Mouse (Mus musculus) gastrocnemius, postnatal 4 days (tissue): Measurements from ENCODE around the gene Cnih1. TPM values are rescaled to one million over a fixed set of nuclear protein-coding genes. Genes with fewer than 3 reads are reported as not detected.
A peak's percentile ranks its signal among the peaks of the same experiment; 100 is the strongest.
"Not testable (repeated sequence)": the region's sequence is repeated elsewhere in the genome, so short reads cannot be mapped to it uniquely, and the experiment has no call there.

Experiments used
- DNase-seq, 2 experiments: peaks; one replicate each; pipeline ENCODE4 v3.0.0; 2021 to 2022; ENCODE audit warnings: low spot score in 2 of 2, mixed read lengths in 2 of 2
- long read RNA-seq, 2 experiments: library from polyadenylated mRNA; stranded (forward); transcript quantifications; one replicate each; pipeline ENCODE4 v2.0.0; 2021
- total RNA-seq, 2 experiments: library from RNA; stranded (reverse); gene quantifications; 2 replicates each; pipeline ENCODE4 v1.2.3; 2021

The Cnih1 gene
- 10 to 100 TPM; 74.7 to 75.5 TPM for total RNA-seq
- long read RNA-seq, experiment 1, transcript Cnih1-201 (5 exons, 1,538 nt): major isoform, 81 of 83 reads
- long read RNA-seq, experiment 1, partial matches to known transcripts: 0 of 83 reads
- long read RNA-seq, experiment 1, other reads (novel, unspliced or antisense): 2 of 83 reads
- long read RNA-seq, experiment 2, transcript Cnih1-201 (5 exons, 1,538 nt): major isoform, 87 of 89 reads
- long read RNA-seq, experiment 2, partial matches to known transcripts: 0 of 89 reads
- long read RNA-seq, experiment 2, other reads (novel, unspliced or antisense): 2 of 89 reads

DNA sequence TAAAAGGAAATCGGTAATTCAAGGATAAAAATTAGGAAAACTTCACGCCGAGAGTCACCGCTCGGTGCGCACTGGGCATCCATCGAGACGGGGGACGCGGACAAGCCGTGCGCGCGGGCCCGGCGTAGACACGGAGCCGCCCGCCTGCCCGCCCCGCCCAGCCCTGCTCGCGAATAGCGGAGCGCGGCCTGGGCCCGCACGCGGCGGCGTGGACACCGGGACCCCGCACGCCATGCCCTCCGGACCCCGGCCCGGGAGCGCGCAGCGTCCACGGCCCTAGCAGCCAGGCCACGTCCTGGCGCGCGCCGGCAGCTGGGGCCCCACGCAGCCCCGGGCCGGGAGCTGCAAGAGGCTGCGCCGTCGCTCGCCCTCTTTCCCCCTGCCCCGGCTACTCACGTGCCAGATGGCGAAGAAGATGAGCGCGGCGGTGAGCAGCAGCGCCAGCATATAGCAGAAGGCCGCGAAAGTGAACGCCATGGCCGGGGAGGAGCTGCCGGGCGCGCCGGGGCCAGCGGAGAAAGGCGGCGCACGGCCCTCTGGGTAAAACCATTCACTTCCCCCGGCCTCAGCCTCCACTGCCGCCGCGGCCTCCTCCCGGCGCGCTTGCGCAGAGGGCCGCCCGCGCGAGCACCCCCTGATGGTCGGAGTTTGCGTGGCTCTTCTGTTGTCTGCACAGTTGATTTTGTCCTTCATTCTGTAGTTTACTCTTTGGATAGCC, at the start of gene Cnih1:
TSS of gene Cnih1 (minus strand) at position 625 of the 718 bp plus-strand sequence.
- peak; percentile 89 for DNase-seq

DNA sequence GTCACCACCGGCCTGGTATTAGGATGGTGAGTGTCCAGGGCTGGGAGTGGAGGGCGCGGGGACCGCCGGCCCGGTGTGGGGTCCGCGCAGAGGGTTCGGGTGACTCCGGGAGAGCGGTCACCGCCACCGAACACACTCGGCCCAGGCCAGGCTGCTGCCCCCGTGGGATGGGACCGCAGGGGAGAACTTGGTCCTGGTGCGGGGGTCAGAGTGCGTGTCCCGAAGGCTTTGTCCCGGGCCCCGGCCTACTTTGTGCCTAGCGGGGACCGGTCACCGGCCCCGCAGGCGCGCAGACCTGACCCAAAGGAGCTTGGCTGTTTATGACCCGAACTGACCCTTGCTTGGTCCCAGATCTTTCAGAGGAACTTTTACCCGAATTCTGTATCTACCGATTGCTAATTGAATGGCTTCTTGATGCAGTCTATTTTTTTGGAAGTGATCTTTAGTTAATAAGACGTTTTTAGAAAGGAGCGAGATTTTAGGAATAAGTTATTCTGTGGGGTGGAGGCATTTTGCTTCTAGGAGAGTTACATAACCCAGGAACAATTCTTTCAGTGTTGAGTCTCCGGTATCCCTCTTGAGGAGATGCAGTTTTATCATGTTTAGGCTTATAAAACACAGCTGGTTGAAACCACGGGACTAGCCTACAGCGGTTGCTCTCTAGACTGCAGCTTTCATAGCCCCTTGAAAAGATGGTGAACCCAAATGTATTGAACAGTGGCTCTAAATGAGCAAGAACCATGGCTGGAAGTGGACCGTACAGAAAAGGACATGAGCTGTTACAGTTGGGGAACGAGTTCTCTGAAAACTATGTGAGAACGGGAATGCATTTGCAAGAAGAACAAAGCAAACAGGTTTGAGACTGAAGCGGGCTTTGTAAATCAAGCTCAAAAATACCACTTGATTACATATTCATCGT, 44.4 kb upstream of the Cnih1 start:
- DNase-seq: peak; percentile 45 to 56

DNA sequence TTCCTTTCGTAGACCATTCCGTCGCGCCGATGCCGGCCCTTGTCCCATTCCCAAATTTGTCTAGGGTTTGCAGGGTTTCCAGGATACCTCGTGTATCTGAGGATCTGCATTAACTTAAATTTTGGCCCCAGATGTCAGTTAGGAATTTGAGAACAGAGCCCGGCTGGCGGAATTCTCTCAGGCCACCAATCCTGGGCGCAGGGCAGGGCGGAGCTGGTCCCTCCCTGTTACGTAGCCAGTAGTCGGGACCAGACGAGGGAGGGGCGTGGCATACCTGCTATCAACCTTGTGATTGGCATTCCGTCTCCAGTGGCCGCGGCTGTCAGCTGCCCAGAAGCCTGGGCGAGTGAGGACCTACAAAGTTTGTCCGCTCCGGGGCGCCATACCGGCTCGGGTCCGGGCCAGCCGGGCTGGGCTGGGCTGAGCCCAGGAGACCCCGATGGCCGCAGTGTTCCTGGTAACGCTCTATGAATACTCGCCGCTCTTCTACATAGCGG, 43.7 kb upstream of the Cnih1 start, which contains the start of gene Cgrrf1:
TSS of gene Cgrrf1 (plus strand) at position 289 of the 497 bp plus-strand sequence.
- DNase-seq: peak; percentile 86 to 95

DNA sequence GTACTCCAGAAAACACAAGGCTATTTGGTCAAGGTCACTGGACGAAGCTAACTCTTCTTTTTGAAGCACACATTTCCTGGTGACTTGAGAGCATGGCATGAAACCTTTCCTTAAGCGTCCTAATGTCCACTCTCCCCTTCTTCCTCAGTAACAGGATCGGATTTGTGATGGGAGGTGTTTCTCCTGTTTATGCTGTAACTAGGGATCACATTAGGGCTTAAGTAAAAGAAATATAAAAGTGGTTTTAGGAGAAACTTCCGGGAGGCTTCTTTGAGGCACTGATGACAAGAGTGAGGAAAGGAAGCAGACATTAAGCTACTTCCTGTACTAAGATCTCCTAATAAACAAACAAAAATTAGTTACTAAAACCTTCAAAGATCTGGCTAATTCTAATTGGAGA, 43.1 kb upstream of the Cnih1 start:
- DNase-seq: no peak

DNA sequence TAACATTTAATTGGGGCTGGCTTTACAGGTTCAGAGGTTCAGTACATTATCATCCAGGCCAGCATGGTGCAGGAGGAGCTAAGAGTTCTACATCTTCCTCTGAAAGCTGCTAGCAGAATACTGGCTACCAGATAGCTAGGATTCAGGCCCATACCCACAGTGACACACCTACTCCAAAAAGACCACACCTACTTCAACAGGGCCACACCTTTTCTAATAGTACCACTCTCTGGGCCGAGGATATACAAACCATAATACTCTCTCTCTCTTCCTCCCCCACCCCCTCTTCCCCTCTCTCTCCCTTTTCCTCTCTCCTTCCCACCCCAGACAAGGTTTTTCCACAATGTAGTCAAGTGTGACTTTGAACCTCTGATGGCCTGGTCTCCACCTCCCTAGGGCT, 39.2 kb upstream of the Cnih1 start:
- DNase-seq: no peak

DNA sequence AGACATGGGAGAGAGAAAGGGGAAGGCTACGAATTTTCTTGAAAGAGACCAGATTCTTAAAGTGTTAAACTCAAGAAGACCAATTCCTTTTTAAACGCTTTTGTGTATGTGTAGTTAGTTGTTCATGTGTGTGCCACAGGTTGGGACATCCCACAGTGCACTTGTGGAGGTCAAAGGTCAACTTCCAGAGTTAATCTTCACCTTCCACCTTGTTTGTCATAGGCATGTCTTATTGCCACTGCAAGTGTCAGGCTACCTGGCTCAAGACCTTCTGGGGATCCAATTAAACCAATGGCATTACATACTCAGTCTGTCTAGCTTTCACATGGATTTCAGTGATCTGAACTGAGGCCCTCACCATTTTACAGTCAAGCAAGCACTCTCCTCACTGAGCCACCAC, 35.8 kb upstream of the Cnih1 start:
- no peak for DNase-seq

DNA sequence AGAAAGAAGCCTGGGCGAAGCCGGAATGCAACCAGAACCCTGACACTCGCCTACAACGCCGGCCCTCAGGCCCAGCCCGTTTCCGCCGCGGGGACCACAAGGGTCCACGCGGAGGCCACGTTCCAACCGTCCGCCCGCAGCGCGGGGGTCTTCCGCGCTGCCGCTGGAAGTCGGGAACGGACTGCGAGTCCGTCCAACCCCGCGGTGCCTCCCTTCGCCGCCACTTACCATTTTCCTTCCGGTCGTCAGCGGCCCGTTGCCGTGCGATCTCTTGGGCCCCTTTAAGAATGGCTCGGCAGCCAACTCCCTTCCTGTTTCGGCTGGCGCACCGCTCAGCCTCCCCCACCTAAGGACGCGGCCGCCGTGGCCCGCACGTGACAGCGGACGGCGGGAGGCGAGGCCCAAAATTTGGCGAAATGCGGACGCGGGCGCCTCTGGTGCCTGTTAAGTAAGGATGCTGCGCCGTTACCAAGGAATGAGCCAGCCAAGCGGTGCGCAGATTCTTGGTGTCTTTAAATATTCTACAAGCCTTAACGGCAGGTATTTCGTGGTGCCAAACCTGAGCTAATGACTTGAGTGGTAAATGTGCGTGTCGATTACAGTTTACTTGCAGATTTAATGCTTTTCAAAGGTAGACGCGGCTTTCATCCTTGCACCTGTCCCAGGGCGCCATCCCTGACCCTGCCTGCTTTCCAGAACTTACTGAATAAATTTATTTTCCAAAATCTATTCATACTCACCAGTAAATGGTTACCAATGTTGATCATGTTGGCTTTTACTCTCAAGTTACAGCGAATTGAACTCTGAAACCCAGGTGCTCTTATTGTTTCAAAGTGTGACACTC, 33.9 kb upstream of the Cnih1 start, which contains the start of gene Gmfb:
TSS of gene Gmfb (minus strand) at position 370 of the 844 bp plus-strand sequence.
- DNase-seq: peak; percentile 95 to 97

DNA sequence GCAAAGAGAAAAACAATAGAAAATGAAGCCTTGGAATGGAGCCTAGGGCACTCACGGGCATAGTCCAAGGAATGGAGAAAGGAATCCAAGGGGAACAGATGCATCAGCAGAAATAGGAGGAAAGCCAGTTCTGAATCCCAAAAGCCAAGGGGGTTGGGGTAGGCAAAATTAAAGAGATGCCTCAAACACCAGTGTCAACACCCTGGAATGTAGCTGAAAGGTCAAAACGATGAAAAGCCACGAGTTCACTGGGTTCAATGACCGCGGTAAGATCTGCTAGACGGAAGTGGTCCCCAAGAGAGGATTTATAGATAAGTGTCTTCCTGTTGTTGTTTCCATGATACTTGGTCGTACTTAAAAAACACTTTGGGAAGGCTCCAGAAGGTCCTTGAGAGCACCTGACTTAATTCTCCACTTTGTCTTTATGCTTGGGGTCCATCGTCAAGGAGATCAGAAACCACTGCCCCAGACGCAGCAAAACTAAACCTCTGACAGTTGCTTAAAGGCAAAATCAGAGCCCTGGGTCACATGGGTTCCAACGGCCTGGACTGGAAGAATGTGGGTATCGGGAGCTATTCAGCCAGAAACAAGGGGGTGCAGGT, 33.2 kb upstream of the Cnih1 start:
- DNase-seq: no peak

DNA sequence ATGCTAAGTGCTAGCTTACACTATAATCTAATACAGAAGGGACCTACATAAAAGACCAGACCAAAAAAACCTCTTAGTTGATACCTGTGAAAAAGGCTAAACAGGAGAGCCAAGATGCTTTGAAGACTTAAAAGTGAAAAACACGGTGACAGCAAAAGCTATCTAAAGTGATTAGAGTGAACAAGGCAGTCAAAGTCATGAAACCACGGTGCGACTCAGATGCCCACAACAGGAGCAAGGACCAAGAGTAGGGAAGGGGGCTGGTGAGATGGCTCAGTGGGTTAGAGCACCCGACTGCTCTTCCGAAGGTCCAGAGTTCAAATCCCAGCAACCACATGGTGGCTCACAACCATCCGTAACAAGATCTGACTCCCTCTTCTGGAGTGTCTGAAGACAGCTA, 31.8 kb upstream of the Cnih1 start:
- not testable (repeated sequence) for DNase-seq

DNA sequence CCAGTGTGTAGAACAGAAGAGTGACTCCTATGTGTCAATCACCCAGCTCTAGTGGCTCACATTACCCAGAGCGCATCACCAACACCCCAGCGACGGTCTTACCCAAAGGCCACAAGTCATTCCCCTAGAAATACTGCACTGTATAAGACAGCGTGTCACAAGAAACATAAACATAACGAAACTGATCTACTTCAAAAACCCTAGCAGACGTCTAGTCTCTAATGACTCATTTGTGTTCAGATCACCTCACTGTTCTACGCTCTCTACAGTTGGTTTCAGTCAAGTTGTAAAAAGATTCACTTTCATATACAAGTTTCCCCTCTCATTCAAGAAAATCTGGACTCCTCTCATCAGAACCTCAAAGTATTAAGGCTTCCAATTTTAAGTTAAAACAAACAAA, 30.5 kb upstream of the Cnih1 start:
- no peak for DNase-seq

DNA sequence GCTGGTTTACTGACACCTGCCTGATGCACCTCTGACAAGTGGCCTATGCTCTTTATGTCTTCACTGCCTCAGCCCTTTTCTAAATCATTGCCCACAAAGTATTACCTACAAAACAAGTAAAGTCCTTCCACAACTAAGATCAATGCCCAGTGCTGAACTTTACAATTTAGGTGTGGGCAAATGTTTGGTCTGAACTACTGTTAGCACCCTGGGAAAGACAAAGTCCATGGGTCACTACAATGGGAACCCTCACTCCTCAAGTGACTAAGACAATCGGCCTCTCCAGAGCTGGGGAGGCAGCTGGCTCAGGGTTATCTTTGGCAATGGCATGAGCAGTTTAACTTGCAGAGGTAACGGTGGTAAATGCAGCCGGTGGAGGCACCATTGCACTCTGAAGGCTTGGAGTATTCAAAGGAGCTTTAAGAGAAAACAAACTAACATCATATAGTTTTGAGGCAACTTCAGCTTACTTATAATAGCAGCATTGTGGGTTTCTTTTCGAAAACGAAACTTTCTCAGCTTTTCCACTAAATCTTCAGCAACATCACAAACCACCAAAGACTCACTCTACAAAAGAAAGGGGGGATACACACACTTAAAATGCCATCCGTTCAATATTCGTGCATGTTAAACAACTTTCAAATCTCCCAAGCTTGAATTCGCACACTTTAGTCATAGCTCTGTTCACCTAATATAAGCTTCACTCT, 28.9 kb upstream of the Cnih1 start:
- DNase-seq: no peak

DNA sequence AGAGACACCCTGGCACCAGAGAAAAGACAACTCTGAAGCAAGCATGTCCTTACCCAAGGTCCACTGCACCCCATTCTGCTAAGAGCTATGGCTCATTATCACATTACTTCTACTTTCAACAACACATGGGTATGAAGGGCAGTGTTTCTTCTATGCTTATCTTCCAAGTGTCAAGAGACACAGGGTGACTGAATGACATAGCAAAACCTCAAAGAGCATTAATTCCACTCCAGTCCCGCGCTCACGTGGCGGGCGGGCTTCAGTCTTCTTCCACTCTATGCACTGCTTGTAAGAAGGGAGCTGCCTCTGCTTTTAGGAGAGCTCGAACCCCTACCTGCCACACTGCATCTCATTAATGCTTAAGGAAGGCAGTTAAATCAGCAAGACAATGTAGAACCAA, 27.4 kb upstream of the Cnih1 start:
- no peak for DNase-seq

DNA sequence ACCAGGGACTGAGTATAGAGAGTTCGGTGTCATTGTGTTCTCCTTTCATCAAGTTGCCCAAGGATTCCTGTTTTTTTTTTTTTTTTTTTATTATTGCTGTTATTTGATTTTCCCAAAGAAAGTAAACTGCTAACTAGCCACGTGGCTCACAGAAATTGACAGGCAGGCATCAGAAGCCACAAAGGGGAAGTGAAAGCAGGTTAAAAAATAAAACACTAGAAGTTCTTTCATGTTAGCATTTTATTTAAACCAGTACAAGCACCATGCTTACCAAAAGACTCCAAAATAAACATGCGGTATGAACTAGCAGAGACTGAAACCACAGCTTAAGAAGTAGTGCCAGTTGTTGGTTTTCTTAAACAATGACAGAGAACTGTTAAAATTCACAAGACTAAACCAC, 19.7 kb upstream of the Cnih1 start:
- no peak for DNase-seq

DNA sequence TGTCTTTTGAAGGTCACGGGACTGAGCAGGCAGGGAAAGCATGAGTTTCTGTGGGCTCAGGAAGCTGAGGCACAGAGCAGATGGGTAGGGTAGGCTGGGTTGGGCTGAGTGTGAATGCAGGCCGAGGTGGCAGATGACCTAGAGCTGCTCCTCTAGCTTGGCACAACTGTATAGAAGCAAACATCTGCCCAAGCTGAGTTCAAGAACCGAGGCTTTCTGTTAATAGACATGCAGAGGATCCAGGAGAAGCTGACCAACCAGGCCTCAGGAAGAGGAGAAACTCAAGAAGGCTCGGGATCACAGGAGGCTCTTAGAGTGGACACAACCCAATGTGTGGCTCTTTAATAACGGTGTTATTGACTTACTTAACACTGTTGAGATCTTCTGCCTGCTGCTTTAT, 18.0 kb upstream of the Cnih1 start:
- DNase-seq: no peak

DNA sequence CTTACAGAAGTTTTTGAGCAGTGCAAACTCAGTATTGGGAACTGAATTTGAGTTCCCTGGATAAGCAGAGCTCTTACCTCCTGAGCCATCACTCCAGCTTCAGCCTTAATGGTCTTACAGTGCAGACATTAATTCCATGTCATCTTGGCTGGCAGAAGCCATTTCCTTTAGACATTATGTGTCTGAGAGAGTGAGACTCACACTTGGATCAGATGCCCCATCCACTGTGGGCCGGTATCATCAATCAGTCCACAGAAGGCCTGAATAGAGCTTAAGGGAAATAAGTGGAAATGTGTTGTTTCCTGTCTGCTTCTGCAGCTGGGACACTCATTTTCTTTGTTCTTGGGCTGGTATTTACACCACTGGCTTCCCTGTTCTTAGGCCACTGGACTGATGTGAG, 15.6 kb upstream of the Cnih1 start:
- DNase-seq: no peak

DNA sequence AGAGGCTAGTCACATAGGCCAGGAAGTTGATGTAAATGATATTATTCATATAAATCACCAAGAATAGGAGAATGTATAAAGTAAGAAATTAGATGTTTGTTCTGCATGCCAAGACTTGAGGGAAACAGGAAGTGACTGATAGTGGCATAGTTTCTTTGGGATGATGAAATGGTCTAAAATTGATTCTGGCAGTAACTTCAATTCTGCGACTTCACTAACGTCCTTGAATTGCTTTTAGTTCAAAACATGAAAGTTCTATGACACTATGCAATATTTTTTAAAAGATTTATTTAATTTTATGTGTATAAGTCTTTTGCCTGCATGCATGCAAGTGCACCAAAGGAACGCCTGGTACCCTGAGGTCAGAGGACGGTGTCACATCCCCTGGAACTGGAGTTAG, 15.0 kb upstream of the Cnih1 start:
- no peak for DNase-seq

DNA sequence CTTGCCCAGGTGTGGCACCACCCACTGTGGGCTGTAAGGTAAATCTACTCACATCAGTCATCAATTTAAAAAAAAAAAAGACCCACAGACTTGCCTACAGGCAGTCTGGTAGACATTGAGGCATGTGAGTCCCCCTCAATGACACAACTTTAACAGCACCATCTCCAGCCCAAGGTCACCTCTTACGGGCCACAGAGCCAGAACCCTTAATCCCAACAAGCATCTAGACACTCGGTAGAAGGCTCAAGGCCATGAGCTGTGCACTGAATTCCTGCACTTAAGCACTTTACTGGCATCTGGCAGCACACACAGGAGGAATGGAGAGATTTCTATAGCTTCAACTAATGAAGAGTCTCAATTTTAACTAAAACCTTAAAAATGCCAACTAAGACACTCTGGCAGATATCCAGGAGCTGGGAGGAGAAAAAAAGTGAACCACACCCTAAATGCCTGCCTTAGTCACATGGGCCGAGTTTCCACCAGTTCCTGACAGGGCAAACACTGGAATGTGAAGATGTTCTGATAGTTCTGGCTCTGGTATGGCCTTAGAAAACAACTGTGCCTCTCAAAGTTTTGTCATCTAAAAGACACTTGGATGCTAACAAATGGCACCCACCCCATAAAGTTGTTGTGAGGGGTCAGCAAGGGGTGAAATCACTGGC, 12.6 kb upstream of the Cnih1 start:
- no peak for DNase-seq

DNA sequence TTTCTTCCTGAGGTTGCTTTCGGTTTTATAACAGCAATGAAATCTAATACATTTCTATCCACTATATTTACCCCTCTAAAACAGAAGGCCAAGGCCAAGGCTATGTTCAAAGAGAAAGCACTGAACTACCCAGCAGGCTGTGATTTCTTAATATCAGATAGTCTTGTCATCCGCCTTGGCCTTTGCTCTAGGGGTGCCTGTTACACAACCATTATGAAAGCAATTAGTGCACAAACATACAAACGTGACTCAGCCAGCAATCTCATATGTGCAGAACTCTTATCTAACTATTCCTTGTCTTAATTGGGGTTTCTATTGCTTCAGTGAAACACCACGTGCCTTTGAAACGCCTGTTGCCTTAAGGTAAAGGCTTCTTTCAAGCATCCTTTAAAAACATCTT, 5.9 kb upstream of the Cnih1 start:
- DNase-seq: no peak

DNA sequence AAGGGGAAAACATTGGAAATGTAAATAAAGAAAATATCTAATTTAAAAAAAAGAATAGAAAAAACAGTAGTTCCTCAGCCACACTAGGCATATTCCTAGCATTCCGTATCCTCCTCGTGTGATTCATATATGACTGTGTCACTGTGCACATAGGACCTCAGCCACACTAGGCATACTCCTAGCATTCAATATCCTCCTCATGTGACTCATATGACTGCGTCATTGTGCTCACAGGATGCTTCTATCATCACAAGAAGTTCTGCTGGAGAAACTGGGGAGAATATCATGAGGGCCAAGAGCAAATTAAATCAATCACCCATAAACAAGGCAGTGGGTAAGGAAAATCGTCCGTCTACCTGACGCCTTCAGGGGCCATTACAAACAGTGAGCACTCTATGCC, 2.5 kb upstream of the Cnih1 start:
- DNase-seq: no peak
